Mouse (Mus musculus) testis, adult 2 months (tissue): ENCODE data around the gene S100g.

Source experiments
- CTCF ChIP-seq: fragments of 200-500 bp; IDR thresholded peaks from 2 replicates; pipeline ENCODE4 v1.5.1; 2012; ENCODE audit warnings: low read depth, mild to moderate bottlenecking, inconsistent platforms, low read length, moderate library complexity; ENCODE audit not compliant: control insufficient read depth, insufficient read depth, insufficient replicate concordance
- POLR2A ChIP-seq: fragments of 200-500 bp; IDR thresholded peaks from 2 replicates; pipeline ENCODE4 v1.6.1; 2012; ENCODE audit warnings: low read depth, mild to moderate bottlenecking, inconsistent platforms, low read length, moderate library complexity; ENCODE audit not compliant: control insufficient read depth

DNA sequence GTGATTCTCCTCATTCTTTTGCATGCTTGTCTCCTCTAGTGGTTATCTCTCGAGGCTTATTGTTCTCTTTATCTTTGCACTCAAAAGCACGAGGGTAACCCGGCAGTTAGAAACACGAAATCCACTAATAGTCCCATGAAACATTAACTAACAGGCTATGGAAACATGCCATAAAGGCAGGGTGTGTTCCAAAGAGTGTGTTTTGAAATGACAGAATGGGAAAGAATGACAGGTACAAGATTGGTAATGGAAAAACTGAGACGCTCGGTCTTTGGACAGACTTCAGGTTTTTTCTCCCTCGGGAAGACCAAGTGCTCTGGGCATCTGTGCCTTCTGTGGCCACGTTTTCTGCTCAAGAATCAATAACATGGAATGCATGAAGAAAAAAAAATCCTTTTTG lies 3.1 kb upstream of the S100g start:
- TF ChIP-seq POLR2A, result no peak
- no peak for TF ChIP-seq CTCF
